Mouse (Mus musculus) CH12.LX (cell line): ENCODE measurements around the gene Hdac9. TPM values are rescaled to one million over a fixed set of nuclear protein-coding genes. Genes with fewer than 3 reads are reported as not detected.

Experiments used
- DNase-seq: peaks from one replicate; pipeline ENCODE4 v3.0.0-alpha.2; 2013; ENCODE audit errors: extremely low read depth
- H3K27ac ChIP-seq: 2 replicates; pipeline ENCODE4 v1.5.1; 2012; ENCODE audit warnings: low read depth, mild to moderate bottlenecking, control low read depth, moderate library complexity; ENCODE audit not compliant: insufficient read depth
- H3K27me3 ChIP-seq: replicated peaks from 2 replicates; pipeline ENCODE3; 2012; ENCODE audit warnings: inconsistent platforms
- H3K36me3 ChIP-seq, 2 experiments: replicated peaks in 1 of 2; 2 replicates each; pipeline versions ENCODE3 to v1.6.1; 2012; ENCODE audit warnings: inconsistent platforms in 1 of 2, low read length in 1 of 2, mild to moderate bottlenecking in 1 of 2, mixed read lengths in 1 of 2, moderate library complexity in 1 of 2; ENCODE audit not compliant: control insufficient read depth in 1 of 2, insufficient read depth in 1 of 2
- H3K4me1 ChIP-seq, 2 experiments: 2 replicates each; pipeline ENCODE4 v1.6.1; 2012; ENCODE audit warnings: inconsistent platforms in 1 of 2, moderate library complexity in 1 of 2; ENCODE audit not compliant: insufficient read depth in 2 of 2, control insufficient read depth in 1 of 2
- H3K4me2 ChIP-seq: 2 replicates; pipeline ENCODE4 v1.6.1; 2012; ENCODE audit warnings: low read depth, mild to moderate bottlenecking, control low read depth; ENCODE audit not compliant: poor library complexity, insufficient read depth, severe bottlenecking
- H3K4me3 ChIP-seq, 3 experiments: fragments of 150-350 bp in 1 of 3; sonication (generic) in 1 of 3; replicated peaks in 1 of 3; 2 replicates each; pipeline versions ENCODE3 to v1.5.1; 2011 to 2012; ENCODE audit warnings: low read depth in 2 of 3, low read length in 2 of 3, mild to moderate bottlenecking in 2 of 3, moderate library complexity in 2 of 3, control low read depth in 1 of 3, improper control_type of control experiment in 1 of 3, inconsistent platforms in 1 of 3, mixed read lengths in 1 of 3; ENCODE audit not compliant: poor library complexity in 1 of 3
- H3K79me2 ChIP-seq: replicated peaks from 2 replicates; pipeline ENCODE4 v1.6.1; 2012; ENCODE audit warnings: mild to moderate bottlenecking, moderate library complexity; ENCODE audit not compliant: control insufficient read depth, poor library complexity, insufficient read depth, severe bottlenecking; ENCODE audit errors: extremely low read depth
- H3K9ac ChIP-seq: 2 replicates; pipeline ENCODE4 v1.6.1; 2012; ENCODE audit warnings: low read depth, mild to moderate bottlenecking, control low read depth, moderate library complexity; ENCODE audit not compliant: insufficient read depth
- H3K9me3 ChIP-seq: replicated peaks from 2 replicates; pipeline ENCODE3; 2012; ENCODE audit warnings: low read length, inconsistent platforms, mixed read lengths
- BHLHE40 ChIP-seq: IDR thresholded peaks from 2 replicates; pipeline ENCODE4 v1.6.1; 2011; ENCODE audit warnings: mild to moderate bottlenecking, low read depth, low read length, improper control_type of control experiment
- CHD1 ChIP-seq: IDR thresholded peaks from 2 replicates; pipeline ENCODE4 v1.6.1; 2012; ENCODE audit warnings: low read depth, low read length, improper control_type of control experiment, inconsistent platforms
- CHD2 ChIP-seq: IDR thresholded peaks from 2 replicates; pipeline ENCODE4 v1.6.1; 2011; ENCODE audit warnings: low read length, improper control_type of control experiment
- EP300 ChIP-seq: IDR thresholded peaks from 2 replicates; pipeline ENCODE4 v1.6.1; 2011; ENCODE audit warnings: low read length, improper control_type of control experiment
- ETS1 ChIP-seq: conservative IDR thresholded peaks from 2 replicates; pipeline ENCODE4 v1.6.1; 2012; ENCODE audit warnings: low read depth, mild to moderate bottlenecking, inconsistent platforms, low read length, improper control_type of control experiment, moderate library complexity
- GABPA ChIP-seq: IDR thresholded peaks from 2 replicates; pipeline ENCODE4 v1.6.1; 2012; ENCODE audit warnings: low read depth, low read length, improper control_type of control experiment, inconsistent platforms; ENCODE audit not compliant: insufficient replicate concordance
- JUN ChIP-seq: IDR thresholded peaks from 2 replicates; pipeline ENCODE4 v1.6.1; 2011; ENCODE audit warnings: low read depth, mild to moderate bottlenecking, low read length, improper control_type of control experiment, moderate library complexity; ENCODE audit not compliant: insufficient read depth
- KAT2A ChIP-seq: IDR thresholded peaks from 2 replicates; pipeline ENCODE4 v1.6.1; 2012; ENCODE audit warnings: low read length, improper control_type of control experiment, inconsistent platforms; ENCODE audit not compliant: insufficient replicate concordance
- MAZ ChIP-seq: IDR thresholded peaks from 2 replicates; pipeline ENCODE4 v1.6.1; 2012; ENCODE audit warnings: low read depth, mild to moderate bottlenecking, inconsistent platforms, low read length, improper control_type of control experiment, moderate library complexity
- MXI1 ChIP-seq: IDR thresholded peaks from 2 replicates; pipeline ENCODE4 v1.6.1; 2011; ENCODE audit warnings: mild to moderate bottlenecking, low read depth, low read length, improper control_type of control experiment
- MYC ChIP-seq: IDR thresholded peaks from 2 replicates; pipeline ENCODE4 v1.6.1; 2011; ENCODE audit warnings: low read depth, mild to moderate bottlenecking, improper control_type of control experiment, low read length
- NRF1 ChIP-seq: IDR thresholded peaks from 2 replicates; pipeline ENCODE4 v1.6.1; 2014; ENCODE audit warnings: low read depth, mild to moderate bottlenecking, inconsistent platforms, low read length, improper control_type of control experiment, moderate library complexity
- PAX5 ChIP-seq: IDR thresholded peaks from 2 replicates; pipeline ENCODE4 v1.6.1; 2012; ENCODE audit warnings: low read length, inconsistent platforms, mixed read lengths
- POLR2AphosphoS2 ChIP-seq: IDR thresholded peaks from 2 replicates; pipeline ENCODE4 v1.6.1; 2011; ENCODE audit warnings: low read depth, low read length, improper control_type of control experiment
- SMC3 ChIP-seq: IDR thresholded peaks from 2 replicates; pipeline ENCODE4 v1.6.1; 2011; ENCODE audit warnings: low read depth, low read length, improper control_type of control experiment
- USF1 ChIP-seq: IDR thresholded peaks from 2 replicates; pipeline ENCODE4 v1.6.1; 2014; ENCODE audit warnings: low read depth, mild to moderate bottlenecking, inconsistent platforms, low read length, improper control_type of control experiment
- USF2 ChIP-seq: conservative IDR thresholded peaks from 2 replicates; pipeline ENCODE4 v1.6.1; 2011; ENCODE audit warnings: low read depth, low read length, improper control_type of control experiment
- ZC3H11A ChIP-seq: IDR thresholded peaks from 2 replicates; pipeline ENCODE4 v1.6.1; 2012; ENCODE audit warnings: low read depth, mild to moderate bottlenecking, inconsistent platforms, low read length, improper control_type of control experiment
- ZKSCAN1 ChIP-seq: IDR thresholded peaks from 2 replicates; pipeline ENCODE4 v1.6.1; 2012; ENCODE audit warnings: low read depth, inconsistent platforms, low read length, improper control_type of control experiment, borderline replicate concordance
- ZNF384 ChIP-seq: IDR thresholded peaks from 2 replicates; pipeline ENCODE4 v1.6.1; 2012; ENCODE audit warnings: low read depth, low read length, improper control_type of control experiment, inconsistent platforms
- dilution Hi-C: fragments of 300-500 bp; cut with MboI; formaldehyde crosslinking; loops from 2 replicates; pipeline ENCODE4 v1.14.3; 2020; ENCODE audit warnings: low sequenced_read_pairs; ENCODE audit not compliant: extremely low pct_unique_long_range_greater_than_20kb, extremely low pct_ligation_motif_present
- in situ Hi-C: fragments of 300-500 bp; cut with MboI; formaldehyde crosslinking; loops from 3 replicates; pipeline ENCODE4 v1.14.3; 2019; ENCODE audit warnings: low sequenced_read_pairs, low pct_ligation_motif_present, low pct_unique_long_range_greater_than_20kb, mixed read lengths
- polyA plus RNA-seq: library from polyadenylated mRNA; unstranded; fragments of >175 nt; gene quantifications from 2 replicates; pipeline ENCODE4 v1.2.1, GENCODE M21; 2012; ENCODE audit warnings: low read depth; ENCODE audit not compliant: insufficient read length
- total RNA-seq, 2 experiments: library from RNA; depleted of rRNA; stranded (reverse); fragments of 300-350 nt in 1 of 2; fragments of >200 nt in 1 of 2; gene quantifications; 2 replicates each; pipeline ENCODE4 v1.2.3; 2012 to 2014

Gene Hdac9
- total and polyA plus RNA-seq, 3 experiments = 0.04 to 0.38 (median 0.17) TPM

DNA sequence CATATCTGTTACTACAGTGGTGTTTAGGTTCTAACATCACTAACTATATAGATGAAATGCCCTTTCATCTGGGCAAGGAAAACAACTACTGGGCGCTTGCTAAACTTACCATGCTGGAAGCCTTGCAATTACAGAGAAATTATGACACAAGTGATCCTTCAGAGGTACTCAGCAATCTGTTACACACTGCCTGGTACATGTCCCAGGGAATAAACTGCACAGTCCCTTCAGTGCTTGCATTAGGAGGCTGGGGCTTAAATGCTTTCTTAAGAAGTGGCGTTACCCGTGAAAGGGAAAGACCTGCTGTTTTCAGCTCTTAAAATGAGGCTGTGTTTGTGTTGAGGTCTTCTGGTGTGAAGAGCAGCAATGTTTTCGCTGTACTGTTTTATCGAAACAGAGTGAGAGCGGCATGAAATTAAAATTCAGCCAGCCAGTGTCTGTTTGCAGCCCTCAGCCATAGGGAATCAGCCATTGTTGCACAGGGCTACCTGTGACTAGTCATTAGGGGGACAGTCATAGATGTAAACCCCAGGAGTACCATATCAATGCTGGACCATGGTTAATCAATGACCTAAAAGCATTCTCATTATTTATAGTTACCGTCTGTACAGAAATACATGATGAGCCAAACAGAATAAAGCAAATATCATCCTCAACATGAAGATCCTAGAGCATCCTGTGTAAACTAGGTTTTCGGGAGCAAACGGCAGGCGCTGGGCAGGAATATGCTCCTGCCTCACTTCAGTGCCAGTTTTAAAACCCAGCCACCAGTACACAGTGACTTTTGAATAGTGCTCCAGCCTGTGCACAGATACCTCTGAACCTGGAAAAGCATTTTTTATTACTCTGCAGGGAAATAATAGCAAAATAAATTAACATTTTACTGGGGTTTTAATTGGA is 125.4 kb downstream of the Hdac9 start:
- Histone ChIP-seq H3K79me2 (no peaks in the 10 kb centered on the region), H3K9me3 (no peaks in the 10 kb centered on the region), H3K27ac (no peak overlapping the region), H3K4me3 (no peak overlapping the region), H3K27me3 (no peaks in the 10 kb centered on the region), H3K36me3 (no peaks in the 10 kb centered on the region), H3K4me1 (peaks cover 4 to 14% of the 10 kb centered on the region in 2 experiments; a peak in 2 of 4 replicates), H3K9ac (no peak overlapping the region), H3K4me2 (no peak overlapping the region)
- DNase-seq = no peak
- in situ Hi-C loops = no loop called here
- TF ChIP-seq NRF1 (no peak), POLR2AphosphoS2 (no peak)
- dilution Hi-C loops = no loop called here

- dilution Hi-C loops = no loop called here
- DNase-seq = peak; percentile 33
- no peak overlapping the region for H3K4me3 ChIP-seq
- no peaks in the 10 kb centered on the region for H3K9me3 ChIP-seq
- H3K9ac ChIP-seq = no peak overlapping the region
- peaks cover 5 to 16% of the 10 kb centered on the region in 2 experiments; a peak in 3 of 4 replicates for H3K4me1 ChIP-seq
- no peak overlapping the region for H3K27ac ChIP-seq
- TF ChIP-seq GABPA = no peak
- no peak for TF ChIP-seq ZNF384
- no peak for TF ChIP-seq PAX5
- TF ChIP-seq ETS1 = no peak
- no peak overlapping the region for H3K4me2 ChIP-seq
- no peaks in the 10 kb centered on the region for H3K27me3 ChIP-seq
- no peaks in the 10 kb centered on the region for H3K79me2 ChIP-seq
- no peaks in the 10 kb centered on the region for H3K36me3 ChIP-seq
- in situ Hi-C loops = no loop called here
These were observed 127.6 kb downstream of the Hdac9 start for GRCm38 (mm10) chr12:34789031-34789982.

DNA sequence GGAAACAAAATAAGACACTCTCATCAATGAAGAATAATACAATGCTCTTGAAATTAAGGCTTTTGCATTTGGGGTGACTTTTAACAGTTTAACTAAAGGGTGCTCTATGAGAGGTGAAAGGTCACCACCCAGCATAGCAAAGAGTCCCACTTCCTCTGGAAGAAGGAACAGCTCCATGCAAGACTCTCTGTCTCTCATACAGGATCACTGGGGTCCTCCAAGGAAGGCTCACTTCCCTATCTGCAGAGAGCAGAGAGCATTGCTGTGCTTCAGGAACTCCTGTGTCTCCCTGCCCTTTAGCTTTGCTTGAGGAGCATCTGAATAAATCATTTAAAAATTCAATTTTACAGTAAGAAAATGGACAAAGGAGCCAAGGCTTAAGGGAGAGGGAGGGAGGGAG is 129.5 kb downstream of the Hdac9 start:
- H3K36me3 ChIP-seq = no peaks in the 10 kb centered on the region
- no peak for DNase-seq
- no peak overlapping the region for H3K9ac ChIP-seq
- no peak for TF ChIP-seq USF2
- no peak for TF ChIP-seq CHD1
- no peak for TF ChIP-seq ZC3H11A
- TF ChIP-seq JUN = no peak
- TF ChIP-seq MXI1 = no peak
- TF ChIP-seq ZKSCAN1 = no peak
- no peak for TF ChIP-seq EP300
- TF ChIP-seq CHD2 = no peak
- TF ChIP-seq ETS1 = no peak
- TF ChIP-seq BHLHE40 = no peak
- TF ChIP-seq USF1 = no peak
- no peak for TF ChIP-seq MYC
- no peak for TF ChIP-seq KAT2A
- TF ChIP-seq MAZ = no peak
- no peak for TF ChIP-seq SMC3
- H3K79me2 ChIP-seq = no peaks in the 10 kb centered on the region
- dilution Hi-C loops (no loop called here), in situ Hi-C loops (no loop called here)
- H3K27me3 ChIP-seq = no peaks in the 10 kb centered on the region
- no peak overlapping the region for H3K27ac ChIP-seq
- peaks cover 8 to 32% of the 10 kb centered on the region in 2 experiments; a peak in 3 of 4 replicates for H3K4me1 ChIP-seq
- H3K9me3 ChIP-seq = no peaks in the 10 kb centered on the region
- H3K4me3 ChIP-seq = no peak overlapping the region
- H3K4me2 ChIP-seq = no peak overlapping the region
